Mouse (Mus musculus) lung, postnatal 10 days (tissue): ENCODE measurements around the gene Camsap2.
A peak's percentile ranks its signal among the peaks of the same experiment; 100 is the strongest.

Experiments
- DNase-seq: peaks from one replicate; pipeline ENCODE4 v3.0.0; 2021

The Camsap2 gene

GRCm38 (mm10) chr1:136343727-136344126 is 2.2 kb downstream of the Camsap2 start:
- no peak for DNase-seq

- no peak for DNase-seq
Observed at GRCm38 (mm10) chr1:136340541-136340940, 5.4 kb downstream of the Camsap2 start.

- DNase-seq = no peak
Observed at GRCm38 (mm10) chr1:136334743-136335142, 11.2 kb downstream of the Camsap2 start.

GRCm38 (mm10) chr1:136333512-136333911 is 12.4 kb downstream of the Camsap2 start:
- DNase-seq = no peak

GRCm38 (mm10) chr1:136333071-136333470 is 12.8 kb downstream of the Camsap2 start:
- DNase-seq = no peak

GRCm38 (mm10) chr1:136331836-136332235 is 14.1 kb downstream of the Camsap2 start:
- DNase-seq = no peak

GRCm38 (mm10) chr1:136329426-136329825 is 16.5 kb downstream of the Camsap2 start:
- DNase-seq = no peak

GRCm38 (mm10) chr1:136328640-136329039 is 17.3 kb downstream of the Camsap2 start:
- DNase-seq = no peak

- DNase-seq = no peak
Observed at GRCm38 (mm10) chr1:136327638-136328037, 18.3 kb downstream of the Camsap2 start.

GRCm38 (mm10) chr1:136325933-136326332 is 20.0 kb downstream of the Camsap2 start:
- DNase-seq = peak; percentile 51

- no peak for DNase-seq
Observed at GRCm38 (mm10) chr1:136322331-136322730, 23.6 kb downstream of the Camsap2 start.

GRCm38 (mm10) chr1:136316317-136316716 is 29.6 kb downstream of the Camsap2 start:
- DNase-seq = no peak

GRCm38 (mm10) chr1:136309193-136309592 is 36.7 kb downstream of the Camsap2 start:
- no peak for DNase-seq

GRCm38 (mm10) chr1:136306424-136306823 is 39.5 kb downstream of the Camsap2 start:
- peak; percentile 64 for DNase-seq

- DNase-seq = no peak
Observed at GRCm38 (mm10) chr1:136293961-136294360, 51.9 kb downstream of the Camsap2 start.

- no peak for DNase-seq
Observed at GRCm38 (mm10) chr1:136289803-136290202, 56.1 kb downstream of the Camsap2 start.

GRCm38 (mm10) chr1:136277366-136277765 is 68.5 kb downstream of the Camsap2 start:
- no peak for DNase-seq

- DNase-seq = no peak
Observed at GRCm38 (mm10) chr1:136268224-136268623, 77.7 kb downstream of the Camsap2 start.

GRCm38 (mm10) chr1:136266127-136266526 is 79.8 kb downstream of the Camsap2 start:
- no peak for DNase-seq

- DNase-seq = no peak
Observed at GRCm38 (mm10) chr1:136263355-136263754, 82.5 kb downstream of the Camsap2 start.

GRCm38 (mm10) chr1:136260635-136261238 is 85.2 kb downstream of the Camsap2 start, which contains the start of gene Gpr25:
Gene Gpr25, minus strand, starts transcription at chr1:136260873.
- DNase-seq = no peak

- peak; percentile 65 for DNase-seq
Observed at GRCm38 (mm10) chr1:136259893-136260634, 85.8 kb downstream of the Camsap2 start.

GRCm38 (mm10) chr1:136259543-136259892 is 86.4 kb downstream of the Camsap2 start:
- no peak for DNase-seq

- DNase-seq = no peak
Observed at GRCm38 (mm10) chr1:136258495-136258894, 87.4 kb downstream of the Camsap2 start.

GRCm38 (mm10) chr1:136255657-136256056 is 90.2 kb downstream of the Camsap2 start:
- DNase-seq = no peak
